Mouse (Mus musculus): ENCODE measurements around the gene Kcng4.

DNA sequence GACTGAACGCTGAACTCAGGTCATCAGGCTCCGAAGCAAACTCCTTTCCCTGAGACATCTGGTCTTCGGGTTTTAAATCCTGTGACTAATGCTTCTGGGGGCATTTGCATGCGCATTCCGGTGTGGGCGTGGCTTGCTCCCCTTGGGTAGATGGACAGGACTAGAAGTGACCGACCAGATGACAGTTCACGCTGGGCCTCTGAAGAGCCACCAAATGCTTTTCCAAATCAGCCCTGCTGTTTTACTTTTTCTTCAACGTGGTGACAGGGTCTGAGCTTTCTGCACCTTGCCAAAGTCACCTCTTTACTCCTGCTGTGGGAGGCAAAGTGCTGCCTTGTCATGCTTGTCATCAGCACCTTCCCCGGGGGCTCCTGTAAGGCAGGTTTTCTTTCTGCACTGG lies 46.6 kb downstream of the Kcng4 start:
- TF ChIP-seq CTCF (IDR thresholded peaks at IDR 0.05; ENCODE audit: low read depth) = no peak
- TF ChIP-seq EP300 (IDR thresholded peaks at IDR 0.05; ENCODE audit: low read depth) = no peak
